Mouse (Mus musculus): ENCODE data around the gene Acer2.

The Acer2 gene

GRCm38 (mm10) chr4:86957576-86958411 is 83.6 kb downstream of the Acer2 start:
- peak; percentile 82 for DNase-seq

- no peak for DNase-seq
Observed at GRCm38 (mm10) chr4:86977272-86977671, 103.1 kb downstream of the Acer2 start.

Measured in retina, postnatal 1 day (tissue).